Mouse (Mus musculus) embryonic facial prominence, embryonic 12.5 days (tissue): Measurements from ENCODE around the gene Lancl2. TPM values are rescaled to one million over a fixed set of nuclear protein-coding genes. Genes with fewer than 3 reads are reported as not detected.

ENCODE experiments used
- ATAC-seq: fragments of 200-750 bp; cut with Nextera tagmentation; 2 replicates; pipeline ENCODE4 v1.8.0; 2017; ENCODE audit not compliant: insufficient number of reproducible peaks, insufficient read depth, low FRiP score, low TSS enrichment
- H3K27ac ChIP-seq: fragments of 300-500 bp; sonication (generic); 2 replicates; pipeline ENCODE4 v1.5.1; 2016; ENCODE audit warnings: mild to moderate bottlenecking
- H3K27me3 ChIP-seq: fragments of 300-500 bp; sonication (generic); 2 replicates; pipeline ENCODE4 v1.6.1; 2016; ENCODE audit warnings: mild to moderate bottlenecking, moderate library complexity
- H3K36me3 ChIP-seq: fragments of 300-500 bp; sonication (generic); 2 replicates; pipeline ENCODE4 v1.6.1; 2016; ENCODE audit warnings: mild to moderate bottlenecking
- H3K4me1 ChIP-seq: fragments of 300-500 bp; sonication (generic); 2 replicates; pipeline ENCODE4 v1.6.1; 2016
- H3K4me2 ChIP-seq: fragments of 300-500 bp; sonication (generic); replicated peaks from 2 replicates; pipeline ENCODE4 v1.6.1; 2016; ENCODE audit warnings: mild to moderate bottlenecking, moderate library complexity
- H3K4me3 ChIP-seq: fragments of 300-500 bp; sonication (generic); 2 replicates; pipeline ENCODE4 v1.5.1; 2016; ENCODE audit warnings: mild to moderate bottlenecking
- H3K9ac ChIP-seq: fragments of 300-500 bp; sonication (generic); 2 replicates; pipeline ENCODE4 v1.6.1; 2016; ENCODE audit warnings: mild to moderate bottlenecking, moderate library complexity
- H3K9me3 ChIP-seq: fragments of 300-500 bp; sonication (generic); 2 replicates; pipeline ENCODE4 v1.6.1; 2016; ENCODE audit warnings: mild to moderate bottlenecking, moderate library complexity
- WGBS: fragments of 180-500 bp; shearing (Covaris S2); methylation state at CpG from one replicate; pipeline ENCODE4 v1.1.7; 2016; 5-methylcytosine and 5-hydroxymethylcytosine counted together
- polyA plus RNA-seq: library from polyadenylated mRNA; unstranded; fragments of >200 nt; fragmentation: Nextera tagmentation; extraction: Ambion mirVana; gene quantifications from 2 replicates; pipeline ENCODE4 v1.2.1, GENCODE M21; 2016

The Lancl2 gene
- polyA plus RNA-seq = 37.7 and 39.7 TPM in 2 replicates

DNA sequence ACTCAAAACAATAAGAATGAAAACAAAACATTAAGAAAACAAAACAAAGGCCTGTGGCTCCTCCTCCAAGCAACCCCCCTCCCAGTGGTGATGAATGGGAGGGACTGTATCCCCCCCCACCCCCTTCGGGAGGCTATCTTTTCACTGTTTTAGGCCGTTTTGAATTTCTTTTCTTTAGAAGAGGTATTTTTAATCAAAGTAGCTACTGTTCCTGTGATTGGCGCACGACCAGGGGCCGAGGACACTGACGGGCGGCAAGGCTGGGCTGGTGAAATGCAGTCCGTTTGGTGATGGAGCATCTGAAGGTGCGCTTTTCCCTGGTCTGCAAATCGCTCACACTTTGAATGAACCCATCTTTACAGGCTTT lies at the start of gene Lancl2:
Gene Lancl2, plus strand, starts transcription at position 165 of the 367 bp plus-strand sequence.
- Histone ChIP-seq H3K4me2 (peak within 1 kb of the TSS; percentile 76), H3K9me3 (no peaks in the 10 kb centered on the region), H3K27ac (peak within 1 kb of the TSS; percentile 98), H3K9ac (peak within 1 kb of the TSS; percentile 77), H3K4me3 (peak within 1 kb of the TSS; percentile 60), H3K27me3 (no peaks in the 10 kb centered on the region), H3K36me3 (no peaks in the 10 kb centered on the region), H3K4me1 (0 out of 2 replicates have a peak, but pooled peaks cover 5% of the 10 kb centered on the region)
- peak; percentile 4; the same call in 1 of the 2 replicates for ATAC-seq
- WGBS = 1% methylated on average over 10 of the region's 10 CpGs

DNA sequence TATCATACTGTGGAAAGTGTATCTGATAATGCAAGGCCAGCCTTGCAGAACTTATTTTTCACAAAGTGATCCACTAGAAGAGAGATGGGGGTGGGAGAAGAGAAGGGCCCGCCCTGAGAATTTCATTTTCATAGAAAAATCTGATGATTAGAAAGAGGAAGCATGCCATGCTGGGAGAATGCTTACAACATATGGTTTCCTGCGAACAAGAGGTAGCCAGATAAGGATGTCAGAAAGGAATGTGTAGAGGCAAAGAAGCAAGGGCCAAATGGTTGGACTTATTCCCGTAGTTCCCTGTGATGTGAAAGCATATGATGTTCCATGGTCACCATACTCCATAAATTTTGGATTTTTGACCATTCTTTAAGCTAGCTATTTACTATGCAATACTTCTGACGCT lies 41.0 kb upstream of the Lancl2 start:
- no peaks in the 10 kb centered on the region for H3K36me3 ChIP-seq
- no peak overlapping the region for H3K4me2 ChIP-seq
- no peaks in the 10 kb centered on the region for H3K27me3 ChIP-seq
- H3K27ac ChIP-seq = no peak overlapping the region
- ATAC-seq = no peak
- no peaks in the 10 kb centered on the region for H3K4me1 ChIP-seq
- H3K9ac ChIP-seq = no peak overlapping the region
- WGBS = 87% methylated on average over 4 of the region's 4 CpGs
- H3K4me3 ChIP-seq = no peak overlapping the region
- no peaks in the 10 kb centered on the region for H3K9me3 ChIP-seq

DNA sequence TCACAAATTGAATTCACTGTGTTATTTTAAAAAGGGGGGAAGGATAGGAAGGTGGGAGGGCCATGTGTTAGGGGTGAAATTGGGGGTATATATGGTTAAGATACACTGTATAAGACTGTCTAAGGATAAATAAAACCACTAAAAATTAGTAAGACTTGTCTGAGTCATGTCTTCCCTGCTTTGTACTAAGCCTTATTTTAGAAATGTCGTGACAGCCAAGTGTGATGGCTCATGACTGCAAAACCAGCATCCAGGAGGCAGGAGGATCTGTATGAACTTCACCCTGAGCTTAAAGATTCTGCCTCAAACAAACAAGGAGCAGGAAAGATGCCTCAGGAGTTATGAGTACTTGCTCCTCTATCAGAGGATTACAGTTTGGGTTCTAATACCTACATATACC lies 18.2 kb upstream of the Lancl2 start:
- ATAC-seq = no peak
- H3K36me3 ChIP-seq = peaks cover 18% of the 10 kb centered on the region; the same call in 1 of the 2 replicates
- H3K9me3 ChIP-seq = 0 out of 2 replicates have a peak, but pooled peaks cover 5% of the 10 kb centered on the region
- no peaks in the 10 kb centered on the region for H3K27me3 ChIP-seq
- 93% methylated on average over 1 of the region's 1 CpGs for WGBS
- no peak overlapping the region for H3K27ac ChIP-seq
- H3K9ac ChIP-seq = no peak overlapping the region
- no peak overlapping the region for H3K4me2 ChIP-seq
- no peak overlapping the region for H3K4me3 ChIP-seq
- no peaks in the 10 kb centered on the region for H3K4me1 ChIP-seq

DNA sequence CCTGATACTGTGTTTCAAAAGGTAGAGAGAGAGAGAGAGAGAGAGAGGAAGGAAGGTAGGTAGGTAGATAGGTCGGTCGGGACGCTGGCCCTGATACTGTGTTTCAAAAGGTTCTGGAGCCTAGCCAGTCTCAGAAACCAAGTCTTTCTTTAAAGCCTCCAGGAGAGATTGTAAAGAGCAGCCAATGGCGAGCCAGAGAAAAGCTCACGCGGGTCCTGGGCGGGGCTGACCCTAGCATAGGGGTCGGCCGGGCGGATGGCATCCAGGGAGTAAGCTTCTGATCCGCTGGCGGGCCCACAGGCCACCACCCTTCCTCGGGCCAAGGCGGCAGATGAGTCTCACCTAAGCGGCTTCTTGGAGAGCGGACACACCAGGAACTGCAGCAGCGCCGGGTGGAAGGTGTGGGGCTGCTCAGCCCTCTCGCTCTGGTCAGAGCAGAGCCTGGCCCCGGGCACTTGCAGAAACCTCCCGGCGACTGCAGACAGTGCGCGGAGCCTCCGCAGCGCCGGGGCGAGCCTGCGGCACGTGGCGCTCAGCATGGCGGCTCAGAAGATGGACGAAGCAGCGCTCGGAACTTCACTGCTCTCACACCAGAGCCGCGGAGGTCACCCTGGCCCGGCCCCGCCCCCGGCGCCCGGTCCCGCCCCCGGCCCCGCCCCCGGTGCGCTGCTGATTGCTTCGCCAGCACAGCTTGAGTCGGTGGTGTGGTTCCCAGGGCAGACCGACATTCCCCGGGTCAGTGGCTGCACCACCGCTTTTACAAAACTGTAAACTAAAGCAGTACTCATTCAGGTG lies 10.7 kb upstream of the Lancl2 start, which contains the start of gene Pyurf:
Gene Pyurf, minus strand, starts transcription at position 612 of the 795 bp plus-strand sequence.
- H3K27ac ChIP-seq = peak within 1 kb of the TSS; percentile 90
- peak within 1 kb of the TSS; percentile 79 for H3K4me3 ChIP-seq
- H3K27me3 ChIP-seq = no peaks in the 10 kb centered on the region
- peak within 1 kb of the TSS; percentile 74 for H3K9ac ChIP-seq
- H3K4me2 ChIP-seq = peak within 1 kb of the TSS; percentile 58
- H3K4me1 ChIP-seq = no peaks in the 10 kb centered on the region
- peaks cover 13% of the 10 kb centered on the region; the same call in 1 of the 2 replicates for H3K36me3 ChIP-seq
- peak; percentile 96 for ATAC-seq
- under 1% methylated on average over 52 of the region's 52 CpGs for WGBS
- no peaks in the 10 kb centered on the region for H3K9me3 ChIP-seq

DNA sequence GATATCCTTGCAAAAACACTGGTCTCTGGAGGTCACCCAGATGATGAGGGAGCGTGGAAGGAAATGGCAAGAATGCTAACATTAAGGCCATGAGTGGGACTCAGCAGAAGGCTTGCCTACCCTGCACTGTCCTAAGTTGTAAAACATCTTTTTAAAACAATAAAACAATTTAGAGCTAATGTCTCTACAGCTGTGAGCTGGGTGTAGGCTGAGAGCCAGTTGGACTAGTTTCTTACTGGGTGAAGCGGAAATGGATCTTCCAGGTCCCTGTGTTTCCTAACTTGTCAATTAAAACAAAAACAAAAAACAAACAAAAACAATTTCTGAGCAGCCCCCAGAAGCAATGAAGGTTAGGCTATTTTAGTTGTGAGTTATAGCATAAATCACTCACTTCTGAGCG lies 9.2 kb upstream of the Lancl2 start:
- no peak for ATAC-seq
- no peaks in the 10 kb centered on the region for H3K9me3 ChIP-seq

DNA sequence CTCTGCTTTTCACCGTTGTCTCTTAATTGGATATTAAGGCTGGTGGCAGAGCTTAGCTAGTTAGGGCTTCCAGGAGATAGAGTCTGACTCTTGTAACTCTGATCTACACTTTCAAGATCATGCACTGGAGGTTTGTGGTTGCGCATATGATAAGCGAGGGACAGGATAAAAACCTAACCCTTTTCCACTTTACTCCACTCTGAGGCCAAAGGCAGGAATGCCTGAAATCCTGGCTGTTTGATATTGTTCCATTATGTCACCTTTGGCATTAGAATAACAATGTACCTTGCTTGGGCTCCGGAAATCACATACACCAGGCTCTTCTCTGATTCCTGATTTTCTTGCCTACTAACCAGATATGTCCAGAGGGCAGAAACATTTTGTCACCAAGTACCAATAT lies 654 bp upstream of the Lancl2 start:
- H3K4me3 ChIP-seq = peak overlapping the region; percentile 60
- no peaks in the 10 kb centered on the region for H3K27me3 ChIP-seq
- ATAC-seq = no peak
- 59% methylated on average over 4 of the region's 4 CpGs for WGBS
- H3K9ac ChIP-seq = no peak overlapping the region
- H3K9me3 ChIP-seq = no peaks in the 10 kb centered on the region
- H3K4me1 ChIP-seq = 0 out of 2 replicates have a peak, but pooled peaks cover 5% of the 10 kb centered on the region
- H3K4me2 ChIP-seq = peak overlapping the region; percentile 76
- no peak overlapping the region for H3K27ac ChIP-seq
- H3K36me3 ChIP-seq = no peaks in the 10 kb centered on the region

More for the DNA sequence above, 9.2 kb upstream of the Lancl2 start:
- 85% methylated on average over 3 of the region's 3 CpGs for WGBS
- H3K36me3 ChIP-seq = 0 out of 2 replicates have a peak, but pooled peaks cover 2% of the 10 kb centered on the region
- no peaks in the 10 kb centered on the region for H3K4me1 ChIP-seq
- no peak overlapping the region for H3K4me2 ChIP-seq
- no peak overlapping the region for H3K27ac ChIP-seq
- H3K27me3 ChIP-seq = no peaks in the 10 kb centered on the region
- no peak overlapping the region for H3K9ac ChIP-seq
- H3K4me3 ChIP-seq = no peak overlapping the region

DNA sequence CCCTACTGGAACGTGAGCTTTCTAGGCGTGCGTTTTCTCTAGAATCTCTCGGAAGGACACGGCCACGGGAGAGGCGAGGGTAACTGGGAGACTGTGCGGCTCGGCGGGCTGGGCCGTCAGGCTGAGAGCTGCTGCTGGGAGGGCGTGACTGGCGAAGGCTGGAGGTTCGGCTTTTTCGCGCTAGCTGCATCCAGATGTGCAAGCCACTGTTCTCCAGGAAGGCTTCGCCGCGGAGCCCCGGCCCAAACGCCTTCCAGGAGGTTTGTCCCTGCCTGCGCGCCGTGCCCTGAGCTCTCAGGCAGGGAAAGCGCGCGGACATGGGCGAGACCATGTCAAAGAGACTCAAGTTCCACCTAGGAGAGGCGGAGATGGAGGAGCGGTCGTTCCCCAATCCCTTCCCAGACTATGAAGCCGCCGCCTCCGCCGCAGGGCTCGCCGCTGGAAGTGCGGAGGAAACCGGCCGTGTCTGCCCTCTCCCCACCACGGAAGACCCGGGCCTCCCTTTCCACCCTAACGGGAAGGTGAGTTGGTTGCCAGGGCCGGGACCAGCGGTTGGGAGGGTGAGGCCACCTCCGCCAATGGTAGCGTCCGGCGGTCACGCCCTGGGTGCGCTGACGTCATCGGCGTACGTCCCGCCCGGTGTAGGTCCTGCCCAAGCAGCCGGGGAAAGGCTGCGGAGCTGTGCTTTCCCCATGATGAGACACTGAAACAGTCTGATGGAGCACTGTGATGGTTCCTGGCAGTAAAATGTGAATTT lies 581 bp downstream of the Lancl2 start:
- H3K9me3 ChIP-seq = no peaks in the 10 kb centered on the region
- H3K27ac ChIP-seq = peak overlapping the region; percentile 98

DNA sequence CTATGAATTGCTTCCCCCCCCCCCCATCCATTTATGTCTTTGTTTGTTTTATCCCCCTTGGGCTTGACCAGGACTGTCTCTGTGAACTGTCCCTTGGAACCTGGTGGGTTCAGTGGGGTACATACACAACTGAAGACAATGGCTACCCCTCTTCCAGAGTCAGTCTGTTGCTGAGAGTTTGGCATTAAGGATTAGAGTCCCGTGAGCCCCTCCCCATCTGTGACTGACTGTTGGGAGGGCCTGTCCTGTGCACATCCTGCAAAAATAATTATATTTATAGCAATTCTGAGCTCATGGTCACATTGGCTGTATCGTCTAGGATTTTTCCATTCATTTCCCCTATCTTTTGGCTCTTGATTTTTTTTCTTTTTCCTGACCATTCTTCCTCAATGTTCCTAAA lies 1.4 kb downstream of the Lancl2 start:
- Histone ChIP-seq H3K36me3 (no peaks in the 10 kb centered on the region), H3K27me3 (no peaks in the 10 kb centered on the region), H3K4me1 (0 out of 2 replicates have a peak, but pooled peaks cover 5% of the 10 kb centered on the region), H3K4me3 (peak overlapping the region; percentile 60), H3K9ac (peak overlapping the region; percentile 77), H3K9me3 (no peaks in the 10 kb centered on the region), H3K27ac (peak overlapping the region; percentile 98), H3K4me2 (peak overlapping the region; percentile 76)
- WGBS = 25% methylated on average over 2 of the region's 2 CpGs
- peak; percentile 19 for ATAC-seq

More for the DNA sequence above, 581 bp downstream of the Lancl2 start:
- Histone ChIP-seq H3K4me3 (peak overlapping the region; percentile 60), H3K4me1 (0 out of 2 replicates have a peak, but pooled peaks cover 5% of the 10 kb centered on the region), H3K4me2 (peak overlapping the region; percentile 76), H3K36me3 (no peaks in the 10 kb centered on the region), H3K27me3 (no peaks in the 10 kb centered on the region), H3K9ac (peak overlapping the region; percentile 77)
- under 1% methylated on average over 59 of the region's 59 CpGs for WGBS
- peak; percentile 99 for ATAC-seq

DNA sequence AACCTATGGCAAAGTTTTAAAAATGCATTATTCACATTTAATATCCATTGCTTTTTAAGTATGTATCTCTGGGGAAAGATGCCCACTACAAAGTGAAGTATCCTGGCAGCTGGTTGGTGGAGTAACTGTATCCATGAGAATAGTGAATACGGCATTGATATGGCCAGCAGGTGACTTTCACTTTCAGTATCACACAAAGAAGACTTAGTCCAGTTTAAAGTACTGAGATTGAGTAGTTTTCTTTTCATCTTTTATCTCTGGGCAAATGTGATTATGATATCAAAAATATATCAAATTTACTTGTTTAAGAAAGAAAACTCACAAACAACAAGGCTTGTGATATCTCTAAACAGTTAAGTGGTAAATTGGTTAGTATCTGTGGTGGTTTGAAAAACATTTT lies 4.4 kb downstream of the Lancl2 start:
- Histone ChIP-seq H3K9ac (no peak overlapping the region), H3K4me2 (no peak overlapping the region), H3K9me3 (no peaks in the 10 kb centered on the region), H3K4me1 (0 out of 2 replicates have a peak, but pooled peaks cover 5% of the 10 kb centered on the region), H3K27ac (no peak overlapping the region), H3K27me3 (no peaks in the 10 kb centered on the region), H3K4me3 (no peak overlapping the region), H3K36me3 (no peaks in the 10 kb centered on the region)
- ATAC-seq = no peak
- WGBS = 91% methylated on average over 1 of the region's 1 CpGs

DNA sequence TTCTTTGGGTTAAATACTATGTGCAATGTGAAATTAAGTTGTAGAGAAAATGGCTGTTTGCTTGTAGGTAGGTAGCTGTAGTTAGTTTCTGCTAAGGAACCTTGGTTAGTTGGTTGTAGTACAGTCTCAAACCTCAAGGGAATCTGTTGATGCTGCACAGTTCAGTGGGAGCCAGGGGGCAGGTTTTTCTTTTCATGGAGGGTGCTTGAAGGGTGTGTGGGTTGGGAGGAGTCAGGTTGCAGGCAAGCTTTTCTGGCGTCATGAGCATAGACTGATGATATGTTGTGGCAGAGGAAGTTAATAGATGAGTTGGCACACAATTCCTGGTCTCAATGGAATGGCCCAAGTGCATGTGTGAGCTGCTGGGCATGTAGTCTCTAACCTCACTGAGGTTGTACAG lies 9.4 kb downstream of the Lancl2 start:
- Histone ChIP-seq H3K36me3 (no peaks in the 10 kb centered on the region), H3K27me3 (no peaks in the 10 kb centered on the region), H3K4me2 (no peak overlapping the region), H3K4me1 (no peaks in the 10 kb centered on the region), H3K27ac (no peak overlapping the region), H3K4me3 (no peak overlapping the region), H3K9ac (no peak overlapping the region), H3K9me3 (no peaks in the 10 kb centered on the region)
- ATAC-seq = no peak
- WGBS = 30% methylated on average over 1 of the region's 1 CpGs

DNA sequence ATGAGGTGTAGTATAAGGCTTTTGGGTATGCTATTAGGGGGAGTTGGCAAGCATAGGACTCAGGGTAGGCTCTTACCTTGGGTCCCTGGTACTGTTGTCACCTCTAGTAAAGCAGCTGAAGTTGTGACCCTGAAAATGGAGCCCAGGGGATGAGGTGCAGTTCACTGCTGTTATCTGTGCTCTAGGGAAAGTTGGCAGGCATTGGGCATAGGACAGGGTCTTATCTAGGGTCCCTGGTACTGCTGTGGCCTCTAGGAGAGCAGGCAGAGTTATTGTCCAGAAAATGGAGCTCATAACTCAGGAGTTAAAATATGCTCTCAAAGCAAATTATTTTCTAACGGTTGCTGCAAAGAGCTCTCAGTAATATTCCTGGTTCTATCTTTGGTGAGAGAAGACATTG lies 19.0 kb downstream of the Lancl2 start:
- Histone ChIP-seq H3K4me2 (no peak overlapping the region), H3K9me3 (no peaks in the 10 kb centered on the region), H3K27ac (no peak overlapping the region), H3K9ac (no peak overlapping the region), H3K27me3 (no peaks in the 10 kb centered on the region), H3K36me3 (peaks cover 8% of the 10 kb centered on the region), H3K4me1 (no peaks in the 10 kb centered on the region), H3K4me3 (no peak overlapping the region)
- ATAC-seq = no peak
- 95% methylated on average over 1 of the region's 1 CpGs for WGBS
